Mouse (Mus musculus): ENCODE data around the gene Ssbp4.

DNA sequence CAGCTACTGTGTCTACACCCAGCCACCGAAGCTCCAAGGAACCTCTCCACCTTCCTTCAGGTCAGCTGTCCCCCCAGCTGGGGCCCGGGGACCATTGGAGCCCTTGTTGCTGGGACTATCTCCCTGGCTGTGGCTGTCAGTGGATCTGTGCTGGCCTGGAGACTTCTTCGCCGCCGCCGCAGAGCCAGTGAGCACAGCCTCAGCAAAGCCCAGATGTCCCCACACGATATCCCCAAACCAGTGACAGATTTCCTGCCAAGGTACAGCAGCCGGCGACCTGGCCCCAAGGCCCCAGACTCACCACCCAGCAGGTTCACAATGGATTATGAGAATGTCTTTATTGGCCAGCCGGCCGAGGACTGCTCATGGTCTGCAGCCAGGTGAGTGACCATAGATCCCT is 9.3 kb upstream of the Ssbp4 start:
- TF ChIP-seq CTCF (IDR thresholded peaks at IDR 0.05; ENCODE audit: borderline replicate concordance, control insufficient read depth, extremely low read depth, insufficient read depth, low read length, poor library complexity) (no peak), POLR2A (IDR thresholded peaks at IDR 0.05; ENCODE audit: control insufficient read depth, extremely low read depth, insufficient read depth, low read length, poor library complexity) (no peak)
